Mouse (Mus musculus) spleen, adult 2 months (tissue): ENCODE measurements around the gene Nudt5. TPM values are rescaled to one million over a fixed set of nuclear protein-coding genes. Genes with fewer than 3 reads are reported as not detected.
"Not testable (repeated sequence)": the region's sequence is repeated elsewhere in the genome, so short reads cannot be mapped to it uniquely, and the experiment has no call there.

Experiments
- DNase-seq, 2 experiments: peaks; one replicate each; pipeline versions ENCODE4 v3.0.0 to v3.0.0-alpha.2; 2012 to 2021; ENCODE audit warnings: low spot score in 2 of 2, low read depth in 1 of 2
- H3K27ac ChIP-seq: fragments of 200-500 bp; 2 replicates; pipeline ENCODE4 v1.5.1; 2012; ENCODE audit warnings: low read length, inconsistent platforms; ENCODE audit not compliant: insufficient read depth
- H3K27me3 ChIP-seq: fragments of 200-500 bp; 2 replicates; pipeline ENCODE4 v1.6.1; 2012; ENCODE audit warnings: mild to moderate bottlenecking, moderate library complexity, low read length, inconsistent platforms; ENCODE audit not compliant: control insufficient read depth, insufficient read depth
- H3K36me3 ChIP-seq: fragments of 200-500 bp; 2 replicates; pipeline ENCODE4 v1.6.1; 2012; ENCODE audit warnings: mild to moderate bottlenecking, low read length, inconsistent platforms; ENCODE audit not compliant: control insufficient read depth, insufficient read depth
- H3K4me1 ChIP-seq: fragments of 200-500 bp; 2 replicates; pipeline ENCODE4 v1.6.1; 2011; ENCODE audit warnings: inconsistent platforms; ENCODE audit not compliant: control insufficient read depth, insufficient read depth, insufficient read length
- H3K4me3 ChIP-seq: fragments of 200-500 bp; 2 replicates; pipeline ENCODE4 v1.5.1; 2011; ENCODE audit warnings: mild to moderate bottlenecking, inconsistent platforms; ENCODE audit not compliant: insufficient read depth, insufficient read length; ENCODE audit errors: extremely low read depth
- CTCF ChIP-seq: fragments of 200-500 bp; IDR thresholded peaks from 2 replicates; pipeline ENCODE4 v1.5.1; 2011; ENCODE audit warnings: mild to moderate bottlenecking, inconsistent platforms; ENCODE audit not compliant: insufficient read depth, insufficient read length, insufficient replicate concordance; ENCODE audit errors: extremely low read depth
- POLR2A ChIP-seq: fragments of 200-500 bp; IDR thresholded peaks from 2 replicates; pipeline ENCODE4 v1.6.1; 2011; ENCODE audit warnings: low read depth, low read length, inconsistent platforms
- WGBS: fragments of 180-500 bp; shearing (Covaris S2); methylation state at CpG from one replicate; pipeline ENCODE4 v1.1.7; 2018; 5-methylcytosine and 5-hydroxymethylcytosine counted together
- polyA plus RNA-seq: library from polyadenylated mRNA; depleted of rRNA; stranded (reverse); fragments of >200 nt; gene quantifications from 2 replicates; pipeline ENCODE4 v1.2.3, GENCODE M21; 2012

Nudt5 gene
- polyA plus RNA-seq, 1 experiment, result 5.1 TPM

DNA sequence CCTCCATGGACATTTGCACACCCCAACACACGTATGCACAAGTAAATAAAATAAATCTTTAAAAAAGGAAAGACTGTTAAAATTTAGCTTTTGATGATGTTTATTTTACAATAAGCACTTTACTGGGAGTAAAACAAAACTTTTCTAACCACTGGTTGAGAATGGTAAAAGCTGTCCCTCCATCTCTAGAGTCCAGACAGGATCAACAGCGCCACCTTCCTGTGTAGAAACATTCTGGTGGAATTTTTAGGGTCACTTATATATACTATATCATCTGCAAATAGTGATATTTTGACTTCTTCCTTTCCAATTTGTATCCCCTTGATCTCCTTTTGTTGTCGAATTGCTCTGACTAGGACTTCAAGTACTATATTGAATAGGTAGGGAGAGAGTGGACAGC, 38.6 kb upstream of the Nudt5 start:
- DNase-seq, result peak in 1 of 2 experiments; percentile 55
- Histone ChIP-seq H3K4me1 (peaks cover 13% of the 10 kb centered on the region), H3K36me3 (peaks cover 11% of the 10 kb centered on the region)
- peak; percentile 16; the same call in 1 of the 2 replicates for TF ChIP-seq CTCF
- not testable (repeated sequence) for H3K4me3 ChIP-seq, H3K27me3 ChIP-seq, H3K27ac ChIP-seq
- WGBS, result 85% methylated on average over 3 of the region's 3 CpGs

- no peak for DNase-seq
- peaks cover 13% of the 10 kb centered on the region for H3K36me3 ChIP-seq
- H3K27ac ChIP-seq, result no peak overlapping the region
- no peak overlapping the region for H3K4me3 ChIP-seq
- no peaks in the 10 kb centered on the region for H3K27me3 ChIP-seq
- no peak for TF ChIP-seq CTCF
- no peak for TF ChIP-seq POLR2A
- WGBS, result 94% methylated on average over 5 of the region's 5 CpGs
- H3K4me1 ChIP-seq, result peaks cover 5% of the 10 kb centered on the region
These were observed 34.6 kb upstream of the Nudt5 start for GRCm38 (mm10) chr2:5810036-5810718.

- Histone ChIP-seq H3K27ac (no peak overlapping the region), H3K36me3 (peaks cover 13% of the 10 kb centered on the region), H3K4me1 (peaks cover 4% of the 10 kb centered on the region; the same call in 1 of the 2 replicates), H3K27me3 (no peaks in the 10 kb centered on the region), H3K4me3 (no peak overlapping the region)
- DNase-seq, result no peak
- 85% methylated on average over 5 of the region's 5 CpGs for WGBS
- no peak for TF ChIP-seq CTCF
- TF ChIP-seq POLR2A, result no peak
These were observed 33.5 kb upstream of the Nudt5 start for GRCm38 (mm10) chr2:5811235-5811782.

DNA sequence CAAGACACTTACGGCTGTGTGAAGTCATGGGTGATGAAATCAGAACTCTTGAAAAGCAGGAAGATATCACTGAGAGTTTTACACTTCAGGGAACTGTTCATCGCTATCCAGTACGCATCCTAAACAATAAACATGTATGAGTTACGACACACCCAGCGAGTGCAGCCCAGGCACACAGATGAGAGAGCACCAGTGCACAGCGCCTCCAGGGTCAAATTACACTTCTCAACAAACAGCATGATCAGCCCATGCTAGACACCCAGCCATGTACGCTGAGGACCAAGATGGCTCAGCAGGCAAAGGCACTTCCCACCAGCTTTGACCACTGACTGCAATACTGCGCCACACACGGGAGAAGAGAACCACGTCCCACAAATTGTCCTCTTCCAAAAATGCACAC, 23.6 kb upstream of the Nudt5 start:
- 98% methylated on average over 10 of the region's 10 CpGs for WGBS

GRCm38 (mm10) chr2:5822449-5822848, 22.4 kb upstream of the Nudt5 start:
- H3K4me3 ChIP-seq, result no peak overlapping the region
- no peak overlapping the region for H3K27ac ChIP-seq
- 95% methylated on average over 6 of the region's 6 CpGs for WGBS
- H3K4me1 ChIP-seq, result peaks cover 5% of the 10 kb centered on the region; the same call in 1 of the 2 replicates
- no peak for DNase-seq
- H3K36me3 ChIP-seq, result peaks cover 24% of the 10 kb centered on the region
- no peaks in the 10 kb centered on the region for H3K27me3 ChIP-seq
- no peak for TF ChIP-seq CTCF

More for the DNA sequence above, 23.6 kb upstream of the Nudt5 start:
- no peaks in the 10 kb centered on the region for H3K27me3 ChIP-seq
- no peak for DNase-seq
- peaks cover 21% of the 10 kb centered on the region for H3K36me3 ChIP-seq
- no peak for TF ChIP-seq POLR2A
- no peak for TF ChIP-seq CTCF
- no peak overlapping the region for H3K27ac ChIP-seq
- no peak overlapping the region for H3K4me3 ChIP-seq
- peaks cover 5% of the 10 kb centered on the region; the same call in 1 of the 2 replicates for H3K4me1 ChIP-seq

DNA sequence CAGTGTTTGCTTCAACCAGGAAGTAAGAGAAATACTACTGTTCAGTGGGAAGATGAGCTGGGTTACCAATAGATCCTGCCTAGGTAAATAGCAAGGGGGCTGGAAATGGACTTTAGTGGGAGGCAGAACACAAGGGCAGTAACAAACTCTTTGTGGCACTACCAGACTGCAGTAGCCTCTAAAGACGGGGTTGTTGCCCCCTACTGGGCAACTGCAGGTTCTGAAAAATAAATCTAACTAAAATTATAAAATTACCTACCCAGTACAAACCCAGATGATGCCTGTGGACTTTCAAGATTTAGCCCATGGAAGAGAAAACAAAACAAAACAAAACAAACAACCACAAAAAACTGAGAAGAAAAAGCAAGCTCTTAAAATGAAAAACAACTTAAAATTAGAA, 20.6 kb upstream of the Nudt5 start:
- peaks cover 5% of the 10 kb centered on the region; the same call in 1 of the 2 replicates for H3K4me1 ChIP-seq
- WGBS, result 21% methylated on average over 1 of the region's 1 CpGs
- H3K27me3 ChIP-seq, result no peaks in the 10 kb centered on the region
- TF ChIP-seq POLR2A, result no peak
- peak; percentile 12; the same call in 1 of the 2 replicates for TF ChIP-seq CTCF
- no peak overlapping the region; the same call in 1 of the 2 replicates for H3K27ac ChIP-seq
- H3K4me3 ChIP-seq, result no peak overlapping the region
- DNase-seq, result no peak
- H3K36me3 ChIP-seq, result peaks cover 21% of the 10 kb centered on the region

DNA sequence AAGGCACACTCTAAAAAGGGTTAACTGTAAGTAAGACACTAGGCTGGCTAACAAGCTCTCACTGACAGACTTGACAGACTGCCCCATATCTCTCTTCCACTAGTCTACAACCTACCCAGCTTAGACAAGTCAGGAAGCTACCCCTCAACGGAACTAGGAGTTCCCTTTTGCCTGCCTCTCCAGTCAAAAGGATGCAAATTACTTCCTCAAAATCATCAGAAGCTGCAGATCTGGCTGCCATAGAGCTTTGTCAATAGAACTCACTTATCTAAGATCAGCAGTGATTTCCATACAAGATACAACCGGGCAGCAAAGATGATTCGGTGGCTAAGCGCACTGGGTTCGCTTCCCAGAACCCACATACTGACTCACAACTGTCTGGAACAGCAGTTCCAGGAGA, 20.1 kb upstream of the Nudt5 start:
- no peak for TF ChIP-seq CTCF
- TF ChIP-seq POLR2A, result no peak
- H3K27ac ChIP-seq, result peak overlapping the region; percentile 28
- peaks cover 5% of the 10 kb centered on the region; the same call in 1 of the 2 replicates for H3K4me1 ChIP-seq
- no peak for DNase-seq
- H3K36me3 ChIP-seq, result peaks cover 20% of the 10 kb centered on the region
- 38% methylated on average over 5 of the region's 5 CpGs for WGBS
- H3K4me3 ChIP-seq, result no peak overlapping the region
- H3K27me3 ChIP-seq, result no peaks in the 10 kb centered on the region
